Mouse (Mus musculus) kidney, postnatal 4 days (tissue): ENCODE results near the gene Pold3.
A peak's percentile ranks its signal among the peaks of the same experiment; 100 is the strongest.

ENCODE experiments used
- DNase-seq, 2 experiments: peaks; one replicate each; pipeline ENCODE4 v3.0.0; 2021; ENCODE audit warnings: mixed read lengths in 2 of 2

Pold3 gene

DNA sequence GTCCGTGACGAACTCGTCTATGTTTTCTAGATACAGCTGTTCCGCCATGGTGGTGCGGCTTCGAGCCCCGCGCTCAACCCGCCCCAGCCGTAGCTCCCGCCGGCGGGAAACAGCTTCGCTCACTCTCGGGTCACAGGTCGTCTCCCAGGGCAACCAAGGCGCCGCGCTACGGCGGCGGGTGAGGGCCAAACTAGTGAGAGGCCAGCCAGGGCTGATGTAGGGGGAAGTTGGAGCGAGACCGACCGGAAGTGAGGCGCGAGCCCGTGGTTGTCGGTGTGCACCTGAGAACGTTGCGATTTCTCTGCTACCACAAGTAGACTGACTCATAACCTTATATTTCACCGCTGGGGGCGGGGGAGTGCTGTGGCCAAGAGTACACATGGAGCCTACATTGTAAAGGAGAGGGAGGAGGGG lies at the start of gene Pold3:
TSS of gene Pold3 (minus strand) at position 190 of the 414 bp plus-strand sequence.
- DNase-seq: peak; percentile 99 to 100

DNA sequence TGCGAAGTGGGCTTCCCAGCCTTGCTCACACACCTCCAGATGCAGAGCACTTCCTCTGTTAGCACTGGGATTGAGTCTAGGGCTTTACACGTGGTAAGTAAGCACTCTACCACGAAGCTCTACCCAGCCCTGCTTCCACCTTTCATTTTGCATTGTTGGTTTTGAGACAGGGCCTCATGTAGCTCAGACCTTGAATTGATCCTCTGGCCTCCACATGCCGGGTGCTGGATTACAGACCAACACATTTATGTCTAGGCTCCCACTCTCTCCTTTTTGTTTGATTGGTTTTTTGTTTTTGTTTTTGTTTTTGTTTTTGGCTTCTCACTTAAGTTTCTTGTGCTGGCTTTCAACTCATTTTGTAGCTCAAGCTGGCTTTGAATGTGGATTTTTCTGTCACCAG lies 49.4 kb upstream of the Pold3 start:
- no peak for DNase-seq

DNA sequence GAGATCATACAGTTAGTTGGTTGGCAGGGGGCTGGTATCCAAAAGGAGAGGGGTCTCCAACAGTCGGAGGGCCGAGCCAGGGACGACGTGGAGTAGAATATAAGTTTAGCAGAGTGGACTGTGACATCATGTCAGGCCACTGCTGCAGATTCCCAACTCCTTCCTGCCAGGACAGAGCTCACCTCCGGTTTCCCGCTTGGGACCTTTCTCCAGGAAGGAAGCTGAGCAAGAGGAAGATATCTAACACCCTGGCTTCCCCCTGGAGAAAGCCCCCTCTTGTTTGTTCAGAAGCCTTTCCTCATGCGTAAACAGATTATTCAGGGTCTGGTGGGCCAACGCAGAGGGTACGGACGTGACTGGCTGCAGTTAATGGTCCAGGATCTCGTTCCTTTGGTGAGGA lies 47.3 kb upstream of the Pold3 start:
- DNase-seq: peak in 1 of 2 experiments; percentile 16

DNA sequence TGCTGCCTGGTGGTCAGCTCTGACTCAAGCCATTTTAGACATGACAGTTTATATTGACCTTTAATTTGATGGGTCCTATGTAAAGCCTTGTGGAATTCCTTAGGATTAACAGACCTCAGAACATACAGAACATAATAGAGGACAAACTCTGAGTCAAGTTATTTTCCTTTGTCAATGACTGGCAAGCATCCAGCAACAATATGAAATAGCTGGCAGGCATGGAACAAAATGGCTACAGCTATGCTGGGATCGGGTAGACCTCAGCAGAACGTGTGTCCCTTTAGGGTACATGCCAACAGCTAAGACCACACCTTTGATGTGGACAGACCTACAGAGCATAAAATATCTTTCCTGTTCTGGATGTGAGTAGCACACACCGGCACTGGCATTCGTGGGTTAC lies 42.1 kb upstream of the Pold3 start:
- DNase-seq: no peak

DNA sequence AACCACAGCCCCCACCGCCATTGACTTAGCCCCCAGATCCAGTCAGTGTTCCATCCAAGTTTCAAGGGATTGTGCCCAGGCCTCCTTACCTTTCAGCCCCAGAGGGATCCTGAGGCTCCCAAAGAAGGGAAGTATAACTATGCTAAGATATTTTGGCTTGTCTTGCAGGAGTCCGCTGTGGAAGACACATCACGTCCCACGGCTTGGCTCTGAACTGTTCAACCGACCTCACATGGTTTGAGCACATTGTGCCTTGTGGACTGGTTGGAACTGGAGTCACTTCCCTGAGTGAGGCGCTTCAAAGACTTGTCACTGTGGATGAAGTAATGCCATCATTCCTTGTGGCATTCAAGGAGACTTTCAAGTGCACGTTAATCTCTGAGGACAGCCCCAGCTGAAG lies 38.6 kb upstream of the Pold3 start:
- DNase-seq: no peak

DNA sequence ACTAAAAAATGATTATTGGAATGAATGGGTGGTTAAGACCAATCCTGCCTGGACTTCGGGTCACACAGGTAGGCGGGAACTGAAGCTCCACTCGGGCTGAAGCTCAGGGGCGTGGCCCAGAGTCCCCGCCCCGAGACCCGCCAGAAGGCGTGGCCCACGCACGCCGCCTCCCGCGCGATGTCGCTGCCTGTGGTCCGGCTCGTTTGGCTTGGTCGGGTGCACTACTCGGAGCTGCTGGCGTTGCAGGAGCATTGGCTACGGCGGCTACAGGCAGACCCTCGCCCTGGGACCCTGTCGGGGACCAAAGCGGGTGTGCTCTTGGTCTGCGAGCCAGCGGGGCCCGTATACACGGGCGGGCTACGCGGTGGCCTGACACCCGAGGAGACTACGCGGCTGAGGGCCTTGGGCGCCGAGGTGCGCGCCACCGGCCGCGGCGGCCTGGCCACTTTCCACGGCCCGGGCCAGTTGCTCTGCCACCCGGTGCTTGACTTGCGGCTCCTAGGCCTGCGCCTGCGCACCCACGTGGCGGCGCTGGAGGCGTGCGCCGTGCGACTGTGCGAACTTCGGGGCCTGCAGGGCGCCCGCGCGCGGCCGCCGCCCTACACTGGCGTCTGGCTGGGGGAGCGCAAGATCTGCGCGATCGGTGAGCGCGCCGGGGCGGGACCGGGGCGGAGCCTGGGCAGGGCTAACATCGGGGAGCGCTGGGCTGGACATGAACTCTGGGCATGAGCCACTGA lies 37.9 kb upstream of the Pold3 start, which contains the start of gene Lipt2:
TSS of gene Lipt2 (plus strand) at position 173 of the 737 bp plus-strand sequence.
- peak; percentile 92 to 96 for DNase-seq

DNA sequence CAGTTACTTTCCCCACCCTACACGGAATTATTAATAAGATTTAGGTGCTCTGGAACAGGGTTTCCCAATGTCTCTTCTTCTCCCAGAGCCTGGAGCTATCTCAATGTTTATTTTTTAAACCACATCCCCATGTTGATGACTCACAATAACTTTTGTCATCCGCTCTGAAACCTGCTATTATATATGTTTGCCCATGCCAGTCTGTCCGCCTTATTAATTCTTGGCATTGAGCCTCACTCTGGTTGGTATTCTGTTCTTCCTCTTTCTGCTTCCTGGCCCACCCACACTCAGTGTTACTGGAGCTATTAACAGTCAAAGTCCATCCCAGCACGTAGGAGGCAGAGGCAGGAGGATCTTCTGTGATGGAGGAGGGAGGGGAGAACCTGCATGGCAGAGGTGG lies 36.3 kb upstream of the Pold3 start:
- no peak for DNase-seq

DNA sequence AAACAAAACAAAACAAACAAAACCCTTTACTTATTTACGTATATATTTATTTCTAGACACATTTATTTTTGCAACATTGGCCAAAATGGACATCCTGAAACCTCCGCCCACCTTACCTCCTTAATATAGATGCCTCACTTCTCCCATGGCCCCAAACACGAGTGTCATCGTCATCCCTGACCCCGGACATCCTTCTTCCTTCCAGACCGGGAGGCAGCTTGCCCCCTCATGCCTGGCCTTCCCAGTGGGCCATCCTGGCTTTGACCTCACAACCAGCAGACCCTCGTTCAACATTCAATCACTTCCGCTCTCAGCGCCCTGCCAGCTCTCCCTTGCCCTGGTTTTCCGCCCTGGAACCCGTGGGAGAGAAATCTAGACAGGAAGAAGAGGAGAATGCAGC lies 29.3 kb upstream of the Pold3 start:
- peak in 1 of 2 experiments; percentile 18 for DNase-seq

DNA sequence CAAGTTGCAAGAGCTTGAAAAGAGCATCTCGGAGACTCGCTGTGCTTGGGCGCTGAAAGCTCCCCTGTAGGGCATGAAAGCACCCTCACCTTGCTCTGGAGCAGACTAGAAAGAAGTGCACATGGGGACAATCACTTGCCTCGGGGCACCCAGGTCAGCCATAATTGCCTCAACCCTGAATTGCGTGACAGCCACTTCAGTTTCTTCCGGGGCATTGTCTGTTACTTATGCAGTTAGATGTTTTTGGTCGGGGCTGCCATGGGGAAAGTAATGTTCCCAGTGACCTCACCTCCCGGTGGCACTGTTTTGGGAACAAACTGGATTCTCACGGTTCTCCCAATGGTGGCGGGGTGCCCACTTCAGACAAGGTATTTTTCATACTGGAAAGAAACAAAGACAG lies 28.7 kb upstream of the Pold3 start:
- DNase-seq: peak; percentile 18 to 32

DNA sequence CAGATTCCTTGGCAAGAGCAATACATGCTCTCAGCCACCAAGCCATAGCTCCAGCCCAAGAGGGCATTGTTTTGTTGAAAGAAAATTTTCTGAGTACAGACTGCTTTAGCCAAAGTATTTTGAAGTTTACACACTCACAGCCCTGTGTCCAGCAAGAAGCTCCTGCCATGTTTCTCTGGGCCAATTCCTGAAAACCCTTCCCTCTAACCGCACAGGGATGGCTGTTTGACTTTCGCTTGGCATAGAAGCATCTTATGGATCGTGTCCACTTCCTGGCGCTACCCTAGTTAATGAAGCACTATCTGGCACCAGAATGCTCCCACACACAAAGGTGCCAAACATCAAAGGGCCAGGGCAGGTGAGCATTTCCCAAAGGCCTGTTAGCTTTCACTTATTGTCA lies 27.2 kb upstream of the Pold3 start:
- no peak for DNase-seq

DNA sequence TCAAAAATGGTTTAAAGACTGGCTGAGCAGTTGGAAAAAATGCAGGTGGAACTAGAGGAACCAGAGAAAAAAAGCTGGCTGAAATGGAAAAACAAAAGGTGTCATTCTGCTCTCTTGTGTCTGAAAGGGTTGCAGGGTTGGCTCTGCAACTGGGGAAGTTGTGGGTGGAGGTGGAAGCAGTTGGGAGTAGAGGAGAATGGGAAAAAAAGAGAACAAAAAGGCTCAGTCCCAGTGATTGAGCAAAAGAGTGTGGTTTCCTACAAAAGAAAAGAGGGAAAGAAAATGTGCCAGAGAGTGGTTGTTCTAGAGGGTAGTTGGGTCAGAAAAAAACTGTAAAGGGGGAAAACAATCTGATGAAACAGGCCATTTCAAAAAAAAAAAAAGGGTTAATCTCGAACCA lies 19.2 kb upstream of the Pold3 start:
- no peak for DNase-seq

DNA sequence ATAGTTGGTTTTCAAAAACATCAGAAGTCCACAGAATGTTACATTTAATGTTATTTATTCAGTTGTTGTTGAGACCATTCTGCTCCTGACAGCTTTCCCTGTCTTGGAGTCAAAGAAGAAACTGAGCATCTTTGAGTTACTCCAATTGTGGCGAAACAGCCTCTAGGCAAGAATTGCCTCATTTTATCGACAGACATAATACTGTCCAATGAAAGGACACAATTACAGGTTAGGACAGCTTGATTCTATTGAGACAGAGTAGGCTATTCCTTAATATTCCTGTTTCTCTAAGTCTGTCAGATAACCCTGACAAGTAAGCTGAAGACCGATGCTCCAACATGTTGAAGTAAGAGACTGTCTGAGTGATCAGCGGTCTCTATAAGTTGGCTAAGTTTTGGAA lies 16.7 kb upstream of the Pold3 start:
- DNase-seq: no peak

DNA sequence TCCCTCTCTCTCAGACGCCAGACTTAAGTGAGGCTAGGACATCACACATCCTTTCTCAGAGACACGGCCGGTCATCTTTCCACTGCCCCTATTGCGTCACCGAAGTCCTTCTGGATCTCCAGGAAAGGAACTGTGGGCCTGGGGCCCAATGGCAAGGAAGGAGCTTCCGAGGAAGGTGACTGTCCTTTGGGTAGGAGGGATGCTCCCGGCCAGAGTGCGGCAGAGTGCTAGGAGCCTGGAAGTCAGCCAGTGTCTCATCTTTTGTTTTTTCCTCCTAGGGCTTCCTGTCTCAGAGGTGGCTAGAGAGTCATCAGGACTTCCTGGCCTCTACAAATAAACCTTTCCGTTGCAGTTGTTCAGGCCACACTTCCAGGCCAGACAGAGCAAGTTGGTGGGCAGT lies 15.7 kb upstream of the Pold3 start:
- DNase-seq: peak; percentile 24 to 44

DNA sequence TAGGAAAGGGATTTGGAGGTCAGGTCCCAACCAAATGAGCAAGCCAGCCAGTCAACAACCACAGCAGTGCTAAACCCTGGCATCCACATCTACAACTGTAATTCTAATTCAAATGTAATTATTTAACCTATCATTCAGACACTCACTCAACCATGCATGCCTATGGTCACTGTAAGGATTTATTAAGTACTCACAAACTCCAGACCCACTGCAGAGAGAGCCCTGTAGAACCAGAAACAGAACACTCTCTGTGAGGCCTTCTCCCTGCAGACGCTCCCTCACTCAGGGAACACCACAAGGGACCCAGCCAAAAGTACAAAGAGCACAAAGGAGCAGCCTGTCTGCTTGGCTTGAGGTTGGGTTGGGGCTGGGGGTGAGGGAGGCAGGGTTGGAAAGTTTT lies 11.0 kb upstream of the Pold3 start:
- no peak for DNase-seq

DNA sequence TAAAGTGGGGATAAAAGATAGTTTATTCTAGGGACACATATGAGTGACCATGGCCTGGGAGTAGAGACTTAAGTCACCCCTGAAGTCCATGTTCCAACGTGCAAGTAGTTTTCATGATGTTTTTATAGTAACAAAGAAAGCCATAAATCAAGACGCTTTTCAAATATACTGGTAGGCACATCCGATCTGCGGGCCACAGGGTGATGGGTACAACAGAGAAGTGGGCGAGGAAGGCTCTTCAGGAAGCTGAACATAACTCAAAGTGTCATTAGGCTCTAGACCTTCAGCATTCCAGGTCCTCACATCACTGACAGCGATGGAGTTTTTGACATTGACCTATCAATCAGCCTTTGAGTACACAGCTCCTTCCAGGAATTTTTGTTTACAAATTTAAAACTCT lies 9.2 kb upstream of the Pold3 start:
- DNase-seq: no peak

DNA sequence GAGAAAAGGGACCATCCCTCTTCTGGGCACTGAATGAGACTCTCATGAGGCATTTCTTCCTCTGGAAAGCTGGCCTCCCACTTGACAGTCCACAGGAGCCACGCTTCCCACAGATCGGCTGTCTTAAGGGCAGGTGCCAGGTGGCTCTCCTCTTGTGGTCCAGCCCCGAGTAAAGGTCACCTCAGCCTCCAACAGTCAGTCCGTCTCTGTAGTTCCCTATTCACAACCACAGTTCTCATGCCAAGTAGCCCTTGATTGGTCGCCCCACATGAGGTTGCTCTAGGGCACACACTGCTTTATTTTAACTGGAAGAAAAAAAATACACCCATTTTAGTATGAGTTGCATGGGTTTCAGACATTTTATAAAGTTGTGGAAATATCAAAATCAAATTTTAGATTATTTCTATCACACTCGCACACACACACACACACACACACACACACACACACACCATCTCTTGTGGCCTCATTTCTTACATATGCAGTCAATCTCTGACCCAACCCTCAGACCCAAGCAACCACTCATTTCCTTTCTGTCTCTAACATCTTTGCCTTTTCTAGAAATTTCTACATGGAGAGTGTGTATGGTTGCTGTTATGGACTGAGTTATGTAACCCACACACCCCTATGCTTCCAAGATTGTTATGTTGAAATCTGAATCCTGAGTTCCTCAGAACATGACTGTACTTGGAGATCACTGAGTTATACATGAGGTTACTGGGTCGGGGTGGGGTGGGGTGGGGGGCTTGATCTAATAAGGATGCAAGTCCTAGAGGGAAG lies 7.1 kb upstream of the Pold3 start:
- DNase-seq: no peak

DNA sequence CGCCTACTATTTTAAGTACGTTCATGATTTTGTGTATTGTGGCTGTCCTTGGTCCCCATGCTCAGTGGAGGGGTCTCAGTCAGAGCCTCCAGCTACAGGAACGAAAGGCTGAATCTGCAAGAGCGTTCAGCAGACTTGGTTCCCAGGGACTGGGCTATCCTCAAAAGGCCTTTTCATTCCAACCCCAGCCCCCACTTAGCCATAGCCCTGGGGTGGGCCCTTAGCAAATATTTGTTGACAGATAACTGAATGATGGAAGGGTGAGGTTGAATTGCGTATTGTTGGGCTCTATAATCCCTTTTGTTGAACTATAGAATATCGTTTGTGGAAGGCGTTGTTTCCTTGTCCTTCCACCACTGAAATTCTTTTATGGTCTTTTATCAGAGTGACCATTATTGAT lies 5.1 kb upstream of the Pold3 start:
- no peak for DNase-seq

DNA sequence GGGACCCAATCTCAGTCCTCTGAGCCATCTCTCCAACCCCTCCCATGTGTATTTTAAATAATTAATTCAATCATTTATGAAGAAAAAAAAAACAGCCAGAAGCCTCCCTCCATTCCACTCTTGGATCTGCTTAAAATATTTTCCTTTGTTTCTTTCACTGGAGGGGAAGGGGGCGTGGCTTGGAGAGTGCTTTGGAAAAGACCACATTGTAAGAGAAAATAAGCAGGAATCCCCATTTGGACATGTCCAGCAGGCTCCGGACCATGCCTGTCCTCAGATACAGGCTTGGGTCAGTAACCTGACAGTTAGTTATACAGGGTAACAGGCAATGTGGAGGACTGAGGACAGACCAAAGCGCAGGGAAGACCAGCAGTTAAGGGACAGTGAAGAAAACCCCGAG lies 3.8 kb upstream of the Pold3 start:
- peak in 1 of 2 experiments; percentile 37 for DNase-seq

DNA sequence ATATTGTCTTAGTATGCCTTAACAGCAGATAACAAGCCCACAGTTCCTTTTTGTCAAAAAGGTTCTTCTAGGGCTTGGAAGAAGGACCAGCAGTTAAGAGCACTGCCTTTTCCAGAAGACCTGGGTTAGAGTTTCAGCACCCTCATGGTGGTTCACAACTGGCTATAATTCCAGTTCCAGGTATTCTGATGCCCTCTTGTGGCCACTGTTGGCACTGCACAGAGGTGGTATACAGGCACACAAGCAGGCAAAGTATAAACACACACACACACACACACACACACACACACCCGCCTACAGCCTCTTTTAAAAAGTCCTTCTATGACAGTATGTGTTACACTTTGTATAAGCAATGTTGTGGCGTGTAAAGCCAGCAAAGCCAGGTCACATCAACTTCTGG lies 2.8 kb upstream of the Pold3 start:
- DNase-seq: peak; percentile 65 to 68

DNA sequence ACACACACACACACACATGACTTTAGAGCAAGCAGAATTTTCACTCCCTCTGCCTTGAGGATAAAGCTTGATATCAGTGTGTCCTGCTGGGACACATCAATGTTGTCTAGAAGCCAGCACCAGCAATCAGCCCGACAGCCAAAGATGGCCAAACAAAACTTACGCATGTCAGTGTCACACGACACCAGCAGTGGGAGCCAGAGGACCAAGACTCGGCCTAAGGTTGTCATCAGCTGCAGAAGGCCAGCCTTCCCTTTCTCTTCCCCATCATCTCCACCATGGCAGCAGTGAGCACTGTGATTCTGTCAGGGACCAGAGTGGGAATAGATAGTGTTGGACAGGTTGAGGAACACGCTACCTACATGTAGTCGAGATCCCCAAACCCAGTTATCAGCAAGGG lies 2.1 kb upstream of the Pold3 start:
- peak; percentile 71 to 74 for DNase-seq

DNA sequence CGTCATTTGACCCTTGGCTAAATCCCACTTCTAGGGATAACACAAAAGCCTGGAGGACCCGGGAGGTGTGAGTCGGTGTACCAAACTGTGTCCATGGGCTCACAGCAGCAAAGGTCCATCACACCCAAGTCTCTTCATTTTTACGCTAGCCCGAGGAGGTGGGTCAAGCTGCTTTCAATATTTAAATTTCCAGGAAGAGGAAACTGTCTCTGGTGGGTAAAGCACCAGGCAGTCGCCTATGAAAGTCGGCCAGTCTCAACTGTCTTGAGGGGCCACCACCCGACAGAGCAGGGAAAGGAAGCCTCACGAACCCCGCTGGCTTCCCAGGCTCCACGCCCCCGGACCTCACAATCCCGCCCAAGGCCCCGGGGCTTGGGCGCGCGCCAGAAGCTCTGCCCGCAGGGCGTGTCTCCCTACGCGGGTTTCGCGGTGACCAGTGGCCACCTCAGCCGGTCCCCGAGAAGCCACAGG lies 539 bp downstream of the Pold3 start:
- peak; percentile 66 to 77 for DNase-seq

DNA sequence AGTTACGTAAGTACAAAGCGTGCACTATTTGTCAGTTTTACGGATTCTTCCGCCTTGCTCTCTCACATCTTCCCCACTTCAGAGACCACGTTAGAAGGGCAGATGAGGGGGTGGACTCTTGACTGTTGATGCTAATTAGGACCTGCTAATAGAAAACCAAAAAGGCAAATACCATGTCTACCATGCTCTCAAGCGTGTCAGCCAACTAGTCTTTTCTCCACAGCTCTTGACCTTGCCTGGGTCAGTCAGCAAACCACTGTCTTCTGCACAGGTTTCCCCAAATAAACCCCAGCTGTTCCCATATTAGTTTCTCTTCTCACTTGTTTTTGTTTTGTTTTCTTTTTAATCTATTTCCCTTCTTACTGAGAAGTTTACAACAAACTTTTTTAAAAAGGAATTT lies 7.1 kb downstream of the Pold3 start:
- DNase-seq: no peak

DNA sequence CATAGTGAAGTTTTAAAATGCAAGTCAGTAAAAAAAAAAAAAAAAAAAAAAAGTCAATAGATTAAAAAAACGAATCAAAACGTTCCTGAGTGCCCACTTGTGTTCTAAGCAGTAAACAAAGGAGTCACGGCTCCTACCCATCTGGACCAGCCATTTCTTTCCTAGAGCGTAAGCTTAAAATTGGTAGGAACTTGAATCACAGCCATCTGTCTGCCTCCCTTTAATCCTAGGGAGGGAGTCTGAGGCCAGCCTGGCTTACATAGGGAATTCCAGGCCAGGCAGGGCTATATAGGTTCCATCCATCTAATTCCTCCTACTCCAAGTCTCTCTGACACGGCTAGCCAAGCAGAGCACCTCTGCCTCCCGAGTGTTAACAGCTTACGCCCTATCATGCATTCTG lies 7.5 kb downstream of the Pold3 start:
- DNase-seq: no peak

DNA sequence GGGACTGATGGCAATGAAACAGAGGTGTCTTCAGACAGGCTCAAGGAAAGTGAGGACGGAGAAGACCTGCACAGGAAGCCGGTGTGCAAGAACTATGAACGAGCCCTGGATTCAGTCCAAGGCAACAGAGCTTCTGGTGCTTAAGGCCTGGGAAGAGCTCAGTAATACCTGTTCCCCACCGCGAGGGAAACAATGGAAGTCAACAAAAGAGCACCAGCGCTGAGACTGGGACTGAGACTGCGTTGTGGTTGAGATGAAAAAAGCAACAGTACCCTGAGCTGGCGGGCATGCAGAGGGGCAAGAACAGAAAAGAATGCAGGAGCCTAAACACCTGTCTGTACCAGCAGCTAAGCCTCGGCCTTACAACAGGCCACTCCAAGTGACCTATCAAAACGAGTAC lies 9.9 kb downstream of the Pold3 start:
- no peak for DNase-seq
